Mouse (Mus musculus) cerebellum, postnatal 14 days (tissue): ENCODE measurements around the gene Ibsp.

Experiments
- DNase-seq, 2 experiments: peaks; one replicate each; pipeline ENCODE4 v3.0.0; 2021; ENCODE audit warnings: mixed read lengths in 2 of 2

The Ibsp gene

GRCm38 (mm10) chr5:104298994-104299393 is at the start of gene Ibsp:
Gene Ibsp, plus strand, starts transcription at chr5:104299171.
- no peak for DNase-seq

GRCm38 (mm10) chr5:104251811-104252210 is 47.2 kb upstream of the Ibsp start:
- DNase-seq: no peak

- DNase-seq: no peak
Measured at GRCm38 (mm10) chr5:104256585-104256984, 42.4 kb upstream of the Ibsp start.

GRCm38 (mm10) chr5:104261908-104262461 is 37.0 kb upstream of the Ibsp start:
- DNase-seq: no peak

- DNase-seq: no peak
Measured at GRCm38 (mm10) chr5:104263014-104263776, 35.8 kb upstream of the Ibsp start.

GRCm38 (mm10) chr5:104294201-104294600 is 4.8 kb upstream of the Ibsp start:
- DNase-seq: no peak

GRCm38 (mm10) chr5:104314073-104314472 is 15.1 kb downstream of the Ibsp start:
- DNase-seq: no peak

GRCm38 (mm10) chr5:104325029-104325428 is 26.1 kb downstream of the Ibsp start, which contains the start of gene Mepe:
Gene Mepe, plus strand, starts transcription at chr5:104325329.
- DNase-seq: no peak

GRCm38 (mm10) chr5:104326884-104327283 is 27.9 kb downstream of the Ibsp start:
- DNase-seq: no peak

- DNase-seq: no peak
Measured at GRCm38 (mm10) chr5:104327389-104327788, 28.4 kb downstream of the Ibsp start.

GRCm38 (mm10) chr5:104327876-104328275 is 28.9 kb downstream of the Ibsp start:
- DNase-seq: no peak

- no peak for DNase-seq
Measured at GRCm38 (mm10) chr5:104328317-104328850, 29.4 kb downstream of the Ibsp start.

- no peak for DNase-seq
Measured at GRCm38 (mm10) chr5:104329381-104329780, 30.4 kb downstream of the Ibsp start.

- no peak for DNase-seq
Measured at GRCm38 (mm10) chr5:104330088-104330487, 31.1 kb downstream of the Ibsp start.

- DNase-seq: no peak
Measured at GRCm38 (mm10) chr5:104332296-104332695, 33.3 kb downstream of the Ibsp start.

- DNase-seq: peak; percentile 60 to 73
Measured at GRCm38 (mm10) chr5:104333231-104333640, 34.3 kb downstream of the Ibsp start.

GRCm38 (mm10) chr5:104333643-104334042 is 34.7 kb downstream of the Ibsp start:
- no peak for DNase-seq

GRCm38 (mm10) chr5:104334516-104334915 is 35.5 kb downstream of the Ibsp start:
- DNase-seq: no peak

GRCm38 (mm10) chr5:104335962-104336361 is 37.0 kb downstream of the Ibsp start:
- no peak for DNase-seq

- no peak for DNase-seq
Measured at GRCm38 (mm10) chr5:104337491-104337890, 38.5 kb downstream of the Ibsp start.

GRCm38 (mm10) chr5:104339009-104339408 is 40.0 kb downstream of the Ibsp start:
- no peak for DNase-seq

- DNase-seq: peak; percentile 72 to 75
Measured at GRCm38 (mm10) chr5:104339706-104340512, 40.9 kb downstream of the Ibsp start.

- no peak for DNase-seq
Measured at GRCm38 (mm10) chr5:104340513-104340829, 41.5 kb downstream of the Ibsp start.
